Mouse (Mus musculus) intestine, embryonic 15.5 days (tissue): ENCODE results near the gene Rbm48. TPM values are rescaled to one million over a fixed set of nuclear protein-coding genes. Genes with fewer than 3 reads are reported as not detected.

Experiments
- ATAC-seq: fragments of 200-750 bp; cut with Nextera tagmentation; 2 replicates; pipeline ENCODE4 v1.8.0; 2017; ENCODE audit warnings: moderate TSS enrichment, moderate library complexity
- H3K27ac ChIP-seq: fragments of 300-500 bp; sonication (generic); 2 replicates; pipeline ENCODE4 v1.5.1; 2015; ENCODE audit warnings: mild to moderate bottlenecking, inconsistent platforms
- H3K27me3 ChIP-seq: fragments of 300-500 bp; sonication (generic); replicated peaks from 2 replicates; pipeline ENCODE4 v1.6.1; 2015; ENCODE audit warnings: inconsistent platforms
- H3K36me3 ChIP-seq: fragments of 300-500 bp; sonication (generic); 2 replicates; pipeline ENCODE4 v1.6.1; 2015; ENCODE audit warnings: inconsistent platforms
- H3K4me1 ChIP-seq: fragments of 300-500 bp; sonication (generic); replicated peaks from 2 replicates; pipeline ENCODE4 v1.6.1; 2015; ENCODE audit warnings: inconsistent platforms
- H3K4me2 ChIP-seq: fragments of 300-500 bp; sonication (generic); replicated peaks from 2 replicates; pipeline ENCODE4 v1.6.1; 2015; ENCODE audit warnings: mild to moderate bottlenecking, inconsistent platforms
- H3K4me3 ChIP-seq: fragments of 300-500 bp; sonication (generic); replicated peaks from 2 replicates; pipeline ENCODE4 v1.5.1; 2015; ENCODE audit warnings: inconsistent platforms
- H3K9ac ChIP-seq: fragments of 300-500 bp; sonication (generic); 2 replicates; pipeline ENCODE4 v1.6.1; 2015; ENCODE audit warnings: inconsistent platforms
- H3K9me3 ChIP-seq: fragments of 300-500 bp; sonication (generic); 2 replicates; pipeline ENCODE4 v1.6.1; 2016; ENCODE audit warnings: inconsistent platforms
- WGBS: fragments of 180-500 bp; shearing (Covaris S2); methylation state at CpG from one replicate; pipeline ENCODE4 v1.1.7; 2015; 5-methylcytosine and 5-hydroxymethylcytosine counted together
- polyA plus RNA-seq: library from polyadenylated mRNA; unstranded; fragments of >200 nt; fragmentation: Nextera tagmentation; extraction: Ambion mirVana; gene quantifications from 2 replicates; pipeline ENCODE4 v1.2.1, GENCODE M21; 2015

Gene Rbm48
- polyA plus RNA-seq, 1 experiment from 2014 or later = 9.3 TPM

DNA sequence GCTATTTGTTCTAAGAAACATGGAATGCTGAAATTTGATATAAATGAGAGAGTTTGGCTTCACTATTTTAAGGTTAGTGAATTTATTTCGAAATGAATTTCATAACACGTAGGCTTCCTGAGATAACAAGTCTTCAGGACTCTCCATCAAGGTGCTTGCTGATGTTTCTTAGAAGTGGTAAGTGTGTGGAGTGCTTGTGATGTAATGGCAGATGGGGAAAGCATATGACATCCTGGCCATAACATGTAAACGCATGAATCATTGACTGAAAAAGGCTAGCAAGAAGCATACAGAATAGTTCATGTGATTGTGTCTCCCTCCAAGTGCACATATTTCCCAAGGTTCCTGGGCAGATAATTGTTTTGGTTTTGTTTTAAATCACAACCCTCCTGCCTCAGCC is 4.4 kb upstream of the Rbm48 start:
- Histone ChIP-seq H3K9me3 (no peaks in the 10 kb centered on the region), H3K4me2 (no peak overlapping the region), H3K36me3 (0 out of 2 replicates have a peak, but pooled peaks cover 6% of the 10 kb centered on the region), H3K4me1 (0 out of 2 replicates have a peak, but pooled peaks cover 3% of the 10 kb centered on the region), H3K27ac (no peak overlapping the region), H3K4me3 (no peak overlapping the region), H3K9ac (no peak overlapping the region), H3K27me3 (no peaks in the 10 kb centered on the region)
- ATAC-seq = no peak
- 91% methylated on average over 3 of the region's 3 CpGs for WGBS

DNA sequence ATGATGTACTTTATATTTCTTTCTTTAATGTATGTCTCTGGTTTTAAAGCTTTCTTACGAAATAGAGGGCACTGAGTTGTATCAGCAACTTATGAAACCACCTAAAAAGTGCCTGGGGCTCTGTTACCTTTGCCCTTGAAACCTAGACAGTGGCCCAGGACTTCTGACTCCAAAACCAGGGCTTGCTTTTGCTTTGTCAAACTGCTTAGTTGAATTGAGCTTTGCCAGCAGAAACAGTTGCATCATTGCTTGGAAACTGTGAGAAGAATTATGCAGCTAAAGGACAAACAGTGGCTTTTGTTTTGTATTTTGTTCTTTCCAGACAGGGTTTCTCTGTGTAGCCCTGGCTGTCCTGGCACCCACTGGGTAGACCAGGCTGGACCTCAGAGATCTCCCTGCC is 3.9 kb upstream of the Rbm48 start:
- H3K27me3 ChIP-seq = no peaks in the 10 kb centered on the region
- 0 out of 2 replicates have a peak, but pooled peaks cover 1% of the 10 kb centered on the region for H3K36me3 ChIP-seq
- 0 out of 2 replicates have a peak, but pooled peaks cover 4% of the 10 kb centered on the region for H3K4me1 ChIP-seq
- no peaks in the 10 kb centered on the region for H3K9me3 ChIP-seq
- no peak overlapping the region for H3K27ac ChIP-seq
- H3K4me3 ChIP-seq = no peak overlapping the region
- ATAC-seq = no peak
- WGBS = 88% methylated on average over 1 of the region's 1 CpGs
- H3K9ac ChIP-seq = no peak overlapping the region
- no peak overlapping the region for H3K4me2 ChIP-seq

DNA sequence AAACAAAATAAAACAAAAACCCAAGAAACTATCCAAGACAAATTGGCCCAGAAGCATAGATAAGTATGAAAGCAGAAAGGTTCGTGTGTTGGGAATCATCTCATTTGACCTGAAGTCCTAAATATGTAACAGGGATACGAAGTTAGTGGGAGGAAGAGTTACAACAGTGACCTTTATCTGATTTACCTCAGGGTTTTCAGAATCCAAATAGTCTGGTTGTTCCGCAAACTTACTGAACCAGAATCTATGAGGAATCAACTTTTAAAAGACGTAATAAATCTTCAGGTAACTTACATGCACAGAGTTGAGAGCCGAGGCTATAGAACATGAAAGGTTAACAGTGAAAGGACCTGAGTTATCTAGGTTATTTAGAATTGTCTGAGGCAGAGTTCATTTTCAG is 2.4 kb upstream of the Rbm48 start:
- Histone ChIP-seq H3K4me1 (peaks cover 10% of the 10 kb centered on the region; the same call in 1 of the 2 replicates), H3K4me3 (no peak overlapping the region)
- 83% methylated on average over 5 of the region's 5 CpGs for WGBS

DNA sequence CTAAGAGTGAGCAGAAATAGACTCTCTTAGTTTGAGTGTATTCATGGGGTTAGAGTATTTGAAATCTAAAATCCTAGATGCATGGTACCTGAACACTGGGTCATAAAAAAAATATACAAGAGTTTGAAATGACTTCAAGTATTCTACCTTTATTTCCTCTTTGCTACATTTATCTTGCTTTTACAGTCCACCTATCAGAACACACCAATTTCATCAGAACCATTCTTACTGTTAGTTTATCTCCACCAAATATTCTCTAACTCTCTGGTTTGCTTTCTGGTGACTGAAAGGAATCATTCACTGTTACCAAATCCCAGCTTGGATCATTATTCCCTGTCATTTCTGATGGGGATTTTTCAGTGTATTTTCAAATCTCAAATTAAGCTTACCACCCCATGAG is 786 bp upstream of the Rbm48 start:
- Histone ChIP-seq H3K27me3 (no peaks in the 10 kb centered on the region), H3K36me3 (no peaks in the 10 kb centered on the region), H3K4me3 (peak overlapping the region; percentile 73), H3K9me3 (no peaks in the 10 kb centered on the region), H3K9ac (peak overlapping the region; percentile 62), H3K4me1 (peaks cover 10% of the 10 kb centered on the region; the same call in 1 of the 2 replicates), H3K4me2 (peak overlapping the region; percentile 71), H3K27ac (no peak overlapping the region)
- ATAC-seq = no peak

More for the DNA sequence above, 2.4 kb upstream of the Rbm48 start:
- Histone ChIP-seq H3K9me3 (no peaks in the 10 kb centered on the region), H3K36me3 (no peaks in the 10 kb centered on the region), H3K27ac (no peak overlapping the region), H3K9ac (no peak overlapping the region), H3K27me3 (no peaks in the 10 kb centered on the region), H3K4me2 (no peak overlapping the region)
- no peak for ATAC-seq

DNA sequence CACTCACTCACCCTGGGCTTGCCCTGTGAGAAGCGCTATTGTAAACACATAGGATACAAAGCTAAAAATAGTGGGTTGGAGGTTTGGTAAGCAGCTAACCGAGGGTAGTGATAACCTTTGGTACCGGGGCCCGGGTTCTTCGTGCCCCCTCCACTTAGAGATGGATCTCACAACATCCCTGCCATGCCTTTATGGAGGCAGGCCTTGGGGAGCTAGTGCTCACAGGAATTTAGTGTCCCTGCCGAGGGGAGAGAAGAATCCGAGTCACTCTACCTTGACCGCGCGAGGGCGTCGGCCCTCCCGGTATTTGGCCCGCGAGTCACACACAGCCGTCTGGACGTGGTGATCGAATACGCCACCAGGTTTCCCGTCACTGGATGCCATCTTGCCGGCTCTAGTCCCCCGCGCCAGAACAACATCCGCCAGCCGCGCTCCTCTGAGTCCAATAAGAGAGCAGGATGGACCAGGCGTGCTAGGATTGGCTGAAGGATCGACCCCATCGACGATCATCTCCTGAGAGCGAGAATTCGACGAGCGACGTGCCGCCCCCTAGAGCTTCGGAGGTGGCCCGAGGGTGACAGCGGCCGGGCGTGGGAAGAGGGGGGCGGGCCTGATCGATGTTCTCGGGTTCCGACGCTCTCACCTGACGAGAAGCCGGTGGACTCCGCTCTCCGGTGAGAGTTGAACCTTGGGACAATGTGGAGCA is 539 bp downstream of the Rbm48 start, which contains the start of gene Pex1:
Gene Pex1, plus strand, starts transcription at position 374 of the 706 bp plus-strand sequence.
- Histone ChIP-seq H3K9ac (peak within 1 kb of the TSS; percentile 62), H3K9me3 (no peaks in the 10 kb centered on the region), H3K36me3 (peaks cover 4% of the 10 kb centered on the region), H3K4me2 (peak within 1 kb of the TSS; percentile 71), H3K4me1 (peaks cover 10% of the 10 kb centered on the region; the same call in 1 of the 2 replicates), H3K4me3 (peak within 1 kb of the TSS; percentile 73), H3K27ac (peak within 1 kb of the TSS; percentile 72), H3K27me3 (no peaks in the 10 kb centered on the region)
- ATAC-seq = peak; percentile 99
- under 1% methylated on average over 50 of the region's 50 CpGs for whole genome bisulfite sequencing

DNA sequence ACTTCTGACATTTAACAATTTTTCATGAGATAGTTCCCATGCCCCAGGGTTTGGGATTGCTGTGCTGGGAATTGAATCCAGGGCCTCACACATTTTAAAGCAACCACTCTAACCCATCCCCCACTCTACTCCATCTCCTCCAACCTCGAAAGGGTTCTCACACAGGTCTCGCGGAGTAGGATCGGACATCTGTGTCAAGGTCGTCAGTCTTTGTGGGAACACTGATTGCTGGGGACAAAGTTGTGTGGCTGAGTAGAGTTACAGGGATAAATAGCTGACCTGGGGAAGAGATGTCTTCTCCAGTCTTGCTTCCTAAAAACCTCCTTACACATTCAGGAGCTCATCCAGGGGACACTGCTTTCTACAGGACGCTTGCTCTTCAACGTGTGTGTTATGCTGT is 17.3 kb downstream of the Rbm48 start:
- H3K27me3 ChIP-seq = no peaks in the 10 kb centered on the region
- H3K9me3 ChIP-seq = no peaks in the 10 kb centered on the region
- no peak overlapping the region for H3K4me3 ChIP-seq
- no peak overlapping the region for H3K9ac ChIP-seq
- peaks cover 36% of the 10 kb centered on the region for H3K36me3 ChIP-seq
- H3K4me1 ChIP-seq = no peaks in the 10 kb centered on the region
- no peak overlapping the region for H3K27ac ChIP-seq
- 93% methylated on average over 7 of the region's 7 CpGs for WGBS
- ATAC-seq = no peak
- no peak overlapping the region for H3K4me2 ChIP-seq

DNA sequence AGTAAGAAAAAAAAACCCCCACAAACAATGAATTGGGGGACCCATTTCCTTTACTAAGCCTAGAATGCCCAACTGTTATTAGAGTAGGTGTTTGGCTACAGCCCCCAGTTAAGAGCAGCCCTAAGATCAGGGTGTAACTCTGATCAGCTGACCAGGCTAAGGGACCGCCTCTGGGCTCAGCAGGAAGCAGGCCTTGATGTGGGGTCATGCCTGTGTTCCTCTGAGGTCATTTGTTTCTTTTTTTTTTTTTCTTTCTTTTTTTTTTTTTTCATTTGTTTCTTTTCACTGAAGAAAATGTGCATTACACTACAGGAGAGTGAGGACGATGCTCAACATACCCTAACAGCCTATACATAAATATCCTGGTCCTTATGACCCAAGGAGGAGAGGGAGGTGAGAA is 18.4 kb downstream of the Rbm48 start:
- ATAC-seq = no peak
- no peaks in the 10 kb centered on the region for H3K4me1 ChIP-seq
- WGBS = 85% methylated on average over 2 of the region's 2 CpGs
- no peak overlapping the region for H3K4me2 ChIP-seq
- peaks cover 37% of the 10 kb centered on the region for H3K36me3 ChIP-seq
- H3K27ac ChIP-seq = no peak overlapping the region
- H3K9ac ChIP-seq = no peak overlapping the region
- H3K9me3 ChIP-seq = no peaks in the 10 kb centered on the region
- no peak overlapping the region for H3K4me3 ChIP-seq
- no peaks in the 10 kb centered on the region for H3K27me3 ChIP-seq

DNA sequence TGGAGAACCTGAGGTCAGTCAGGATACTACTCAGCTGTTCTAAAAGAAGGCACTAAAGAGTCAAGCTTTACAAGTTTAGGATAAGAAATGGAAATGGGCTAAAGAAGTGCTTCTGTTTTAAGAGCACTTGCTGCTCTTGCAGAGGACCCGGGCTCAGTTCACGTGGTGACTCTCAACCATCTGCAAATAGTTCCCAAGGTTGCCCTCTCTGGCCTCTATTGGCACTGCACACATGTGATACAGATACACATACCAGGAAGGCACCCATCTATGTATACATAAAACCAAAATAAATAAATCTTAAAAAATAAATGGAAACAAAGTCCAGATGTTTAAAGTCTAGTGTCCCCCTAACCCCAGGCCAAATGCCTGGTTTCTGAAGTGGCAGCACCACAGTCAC is 21.6 kb downstream of the Rbm48 start:
- Histone ChIP-seq H3K4me1 (no peaks in the 10 kb centered on the region), H3K27me3 (no peaks in the 10 kb centered on the region), H3K36me3 (peaks cover 44% of the 10 kb centered on the region), H3K9ac (no peak overlapping the region), H3K9me3 (no peaks in the 10 kb centered on the region), H3K4me3 (no peak overlapping the region), H3K27ac (no peak overlapping the region), H3K4me2 (no peak overlapping the region)
- no peak for ATAC-seq
- 92% methylated on average over 2 of the region's 2 CpGs for WGBS

DNA sequence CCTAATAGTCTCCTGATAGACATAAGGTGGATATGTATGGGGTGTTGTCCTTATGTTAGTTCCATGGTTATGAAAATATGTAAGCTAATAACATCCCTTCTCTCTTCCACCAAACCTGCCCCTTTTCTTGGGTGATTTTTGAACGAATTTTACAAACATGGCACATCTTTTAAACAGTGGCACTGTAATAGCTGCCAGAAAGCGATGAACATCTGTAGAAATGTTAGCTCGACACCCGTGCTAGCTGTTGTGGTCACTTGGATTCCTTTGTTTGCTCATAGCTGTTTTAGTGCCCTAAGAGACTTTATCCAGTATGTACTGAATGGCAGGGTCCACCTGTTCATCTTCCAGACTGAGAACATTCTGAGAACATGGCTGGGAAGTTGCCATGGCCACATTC is 25.1 kb downstream of the Rbm48 start, which contains the start of gene 1700109H08Rik:
Gene 1700109H08Rik, plus strand, starts transcription at position 301 of the 400 bp plus-strand sequence.
- Histone ChIP-seq H3K4me3 (no peak within 1 kb of the TSS), H3K4me1 (no peaks in the 10 kb centered on the region), H3K27me3 (no peaks in the 10 kb centered on the region), H3K27ac (no peak within 1 kb of the TSS), H3K9me3 (no peaks in the 10 kb centered on the region), H3K4me2 (no peak within 1 kb of the TSS), H3K36me3 (peaks cover 48% of the 10 kb centered on the region), H3K9ac (no peak within 1 kb of the TSS)
- no peak for ATAC-seq
- WGBS = 93% methylated on average over 4 of the region's 4 CpGs

DNA sequence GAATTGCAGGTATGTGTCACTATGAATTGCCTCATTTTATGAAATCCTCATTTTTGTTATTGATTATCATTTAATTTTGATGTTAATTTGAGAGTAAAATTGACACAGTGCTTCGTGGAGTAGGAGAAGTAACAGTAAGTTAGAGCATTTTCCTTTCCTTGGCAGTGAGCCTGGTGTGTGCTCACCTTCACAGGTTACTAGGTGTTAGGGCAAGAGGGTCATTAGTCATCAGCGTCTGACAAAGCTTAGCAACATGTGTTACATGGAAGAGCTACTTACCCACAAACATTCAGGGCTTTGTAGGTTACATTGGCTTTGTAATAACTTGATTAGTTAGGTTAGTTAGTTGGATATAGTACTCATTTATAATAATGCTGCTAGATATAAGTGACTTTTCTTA is 42.2 kb downstream of the Rbm48 start:
- WGBS = 86% methylated on average over 2 of the region's 2 CpGs
- peaks cover 11% of the 10 kb centered on the region for H3K36me3 ChIP-seq
- no peak overlapping the region for H3K4me3 ChIP-seq
- no peaks in the 10 kb centered on the region for H3K4me1 ChIP-seq
- no peak overlapping the region for H3K9ac ChIP-seq
- H3K27ac ChIP-seq = no peak overlapping the region
- no peaks in the 10 kb centered on the region for H3K27me3 ChIP-seq
- H3K9me3 ChIP-seq = no peaks in the 10 kb centered on the region
- no peak for ATAC-seq
- no peak overlapping the region for H3K4me2 ChIP-seq

DNA sequence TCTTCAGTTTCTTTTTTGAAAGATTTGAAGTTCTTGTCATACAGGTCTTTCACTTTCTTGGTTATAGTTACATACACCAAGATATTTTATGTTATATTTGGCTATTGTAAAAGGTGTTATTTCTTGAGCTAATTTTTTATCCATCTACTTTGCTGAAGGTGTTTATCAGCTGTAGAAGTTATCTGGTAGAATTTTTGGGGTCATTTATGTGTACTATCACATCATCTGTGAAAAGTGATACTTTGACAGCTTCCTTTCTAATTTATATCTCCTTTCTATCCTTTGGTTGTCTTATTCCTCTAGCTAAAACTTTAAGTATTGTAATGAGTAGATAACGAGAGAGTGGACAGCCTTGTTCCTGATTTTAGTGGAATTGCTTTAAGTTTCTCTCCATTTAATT is 44.9 kb downstream of the Rbm48 start:
- Histone ChIP-seq H3K27me3 (no peaks in the 10 kb centered on the region), H3K9ac (no peak overlapping the region), H3K4me2 (no peak overlapping the region), H3K27ac (no peak overlapping the region), H3K9me3 (no peaks in the 10 kb centered on the region), H3K4me1 (no peaks in the 10 kb centered on the region), H3K4me3 (no peak overlapping the region), H3K36me3 (0 out of 2 replicates have a peak, but pooled peaks cover 3% of the 10 kb centered on the region)
- no peak for ATAC-seq
- WGBS = 92% methylated on average over 1 of the region's 1 CpGs

DNA sequence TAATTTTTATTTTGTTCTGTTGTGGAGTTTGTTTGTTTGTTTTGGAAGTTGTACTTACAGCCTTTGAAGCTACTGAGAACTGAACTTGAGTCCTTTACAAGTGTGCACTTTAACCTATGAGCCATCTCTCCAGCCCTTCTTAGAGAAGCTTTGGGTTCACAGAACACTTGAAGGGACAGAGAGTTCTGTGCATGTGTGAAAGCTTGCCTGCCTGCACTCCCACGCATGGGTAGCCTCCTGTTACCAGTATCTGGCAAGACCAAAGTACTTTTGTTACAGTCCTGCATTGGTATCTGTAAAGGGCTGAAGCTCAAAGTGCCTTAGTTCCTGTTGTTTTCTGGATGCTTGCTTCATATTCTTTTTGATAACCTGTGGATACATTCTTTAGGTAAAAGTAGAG is 50.2 kb downstream of the Rbm48 start:
- Histone ChIP-seq H3K4me3 (no peak overlapping the region), H3K27me3 (no peaks in the 10 kb centered on the region), H3K9ac (no peak overlapping the region), H3K27ac (no peak overlapping the region), H3K9me3 (no peaks in the 10 kb centered on the region), H3K36me3 (no peaks in the 10 kb centered on the region), H3K4me1 (peaks cover 5% of the 10 kb centered on the region), H3K4me2 (no peak overlapping the region)
- 88% methylated on average over 1 of the region's 1 CpGs for WGBS
- no peak for ATAC-seq

DNA sequence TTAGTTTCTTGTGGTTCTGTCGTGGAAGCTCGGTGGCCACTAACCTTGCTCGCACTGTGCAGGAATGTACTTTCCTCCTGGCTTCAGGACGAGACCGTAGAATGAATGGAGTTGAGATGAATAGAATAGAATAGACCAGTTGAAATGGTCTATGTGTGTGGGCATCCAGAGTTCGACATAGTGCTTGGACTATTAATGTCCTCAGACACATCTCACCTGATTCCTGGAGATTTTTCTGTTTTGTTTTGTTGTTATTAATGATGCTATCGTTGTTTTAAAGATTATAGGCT is 52.0 kb downstream of the Rbm48 start:
- Histone ChIP-seq H3K4me1 (peaks cover 5% of the 10 kb centered on the region), H3K9ac (peak overlapping the region; percentile 89), H3K4me2 (peak overlapping the region; percentile 58), H3K9me3 (no peaks in the 10 kb centered on the region), H3K4me3 (peak overlapping the region; percentile 83), H3K36me3 (no peaks in the 10 kb centered on the region), H3K27ac (no peak overlapping the region), H3K27me3 (no peaks in the 10 kb centered on the region)
- 8% methylated on average over 7 of the region's 7 CpGs for WGBS
- peak; percentile 41; the same call in 1 of the 2 replicates for ATAC-seq
